Mouse (Mus musculus) neural tube, embryonic 13.5 days (tissue): ENCODE measurements around the gene Gpn2. TPM values are rescaled to one million over a fixed set of nuclear protein-coding genes. Genes with fewer than 3 reads are reported as not detected.
A peak's percentile ranks its signal among the peaks of the same experiment; 100 is the strongest.

Source experiments
- ATAC-seq: fragments of 200-750 bp; cut with Nextera tagmentation; 2 replicates; pipeline ENCODE4 v1.8.0; 2017; ENCODE audit warnings: low read depth, mild to moderate bottlenecking, moderate TSS enrichment, moderate library complexity
- H3K27ac ChIP-seq: fragments of 300-500 bp; sonication (generic); replicated peaks from 2 replicates; pipeline ENCODE4 v1.5.1; 2015; ENCODE audit warnings: moderate library complexity, mild to moderate bottlenecking, inconsistent platforms
- H3K27me3 ChIP-seq: fragments of 300-500 bp; sonication (generic); 2 replicates; pipeline ENCODE4 v1.6.1; 2015; ENCODE audit warnings: mild to moderate bottlenecking, inconsistent platforms
- H3K36me3 ChIP-seq: fragments of 300-500 bp; sonication (generic); 2 replicates; pipeline ENCODE4 v1.6.1; 2015; ENCODE audit warnings: mild to moderate bottlenecking, inconsistent platforms
- H3K4me1 ChIP-seq: fragments of 300-500 bp; sonication (generic); replicated peaks from 2 replicates; pipeline ENCODE4 v1.6.1; 2015; ENCODE audit warnings: inconsistent platforms
- H3K4me2 ChIP-seq: fragments of 300-500 bp; sonication (generic); 2 replicates; pipeline ENCODE4 v1.6.1; 2015; ENCODE audit warnings: inconsistent platforms, mild to moderate bottlenecking, moderate library complexity
- H3K4me3 ChIP-seq: fragments of 300-500 bp; sonication (generic); 2 replicates; pipeline ENCODE4 v1.5.1; 2015; ENCODE audit warnings: mild to moderate bottlenecking, inconsistent platforms
- H3K9ac ChIP-seq: fragments of 300-500 bp; sonication (generic); 2 replicates; pipeline ENCODE4 v1.6.1; 2015; ENCODE audit warnings: moderate library complexity, mild to moderate bottlenecking, inconsistent platforms
- H3K9me3 ChIP-seq: fragments of 300-500 bp; sonication (generic); 2 replicates; pipeline ENCODE4 v1.6.1; 2016; ENCODE audit warnings: inconsistent platforms
- WGBS: fragments of 180-500 bp; shearing (Covaris S2); methylation state at CpG from one replicate; pipeline ENCODE4 v1.1.7; 2015; 5-methylcytosine and 5-hydroxymethylcytosine counted together
- microRNA-seq: library from miRNA; unstranded; fragments of <30 nt; microRNA quantifications from one replicate; pipeline ENCODE4, GENCODE M21; 2016
- polyA plus RNA-seq: library from polyadenylated mRNA; unstranded; fragments of >200 nt; fragmentation: Nextera tagmentation; extraction: Ambion mirVana; gene quantifications from 2 replicates; pipeline ENCODE4 v1.2.1, GENCODE M21; 2015

The Gpn2 gene
- polyA plus RNA-seq, 1 experiment from 2014 or later, result 17.7 TPM

DNA sequence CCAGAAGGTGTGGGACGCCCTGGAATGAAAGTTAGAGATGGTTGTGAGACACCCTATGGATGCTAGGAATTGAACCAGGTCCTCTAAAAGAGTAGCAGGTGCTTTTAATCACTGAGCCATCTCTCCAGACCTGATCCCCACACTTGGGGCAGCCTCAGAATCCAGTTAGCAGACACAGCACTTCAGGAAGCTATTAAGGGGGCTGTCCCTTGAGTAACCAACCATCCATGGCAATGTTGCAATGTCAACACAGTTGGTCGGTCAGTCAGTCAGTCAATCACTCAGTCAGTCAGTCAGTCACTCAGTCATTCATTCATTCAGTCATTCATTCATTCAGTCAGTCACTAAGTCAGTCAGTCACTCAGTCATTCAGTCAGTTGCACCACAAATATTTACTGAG lies 44.4 kb downstream of the Gpn2 start:
- no peak overlapping the region for H3K27ac ChIP-seq
- peaks cover 36% of the 10 kb centered on the region for H3K36me3 ChIP-seq
- no peaks in the 10 kb centered on the region for H3K27me3 ChIP-seq
- H3K9me3 ChIP-seq, result no peaks in the 10 kb centered on the region
- H3K4me1 ChIP-seq, result peaks cover 43% of the 10 kb centered on the region
- no peak for ATAC-seq
- WGBS, result 78% methylated on average over 2 of the region's 2 CpGs
- no peak overlapping the region for H3K4me3 ChIP-seq
- no peak overlapping the region for H3K4me2 ChIP-seq
- H3K9ac ChIP-seq, result no peak overlapping the region

DNA sequence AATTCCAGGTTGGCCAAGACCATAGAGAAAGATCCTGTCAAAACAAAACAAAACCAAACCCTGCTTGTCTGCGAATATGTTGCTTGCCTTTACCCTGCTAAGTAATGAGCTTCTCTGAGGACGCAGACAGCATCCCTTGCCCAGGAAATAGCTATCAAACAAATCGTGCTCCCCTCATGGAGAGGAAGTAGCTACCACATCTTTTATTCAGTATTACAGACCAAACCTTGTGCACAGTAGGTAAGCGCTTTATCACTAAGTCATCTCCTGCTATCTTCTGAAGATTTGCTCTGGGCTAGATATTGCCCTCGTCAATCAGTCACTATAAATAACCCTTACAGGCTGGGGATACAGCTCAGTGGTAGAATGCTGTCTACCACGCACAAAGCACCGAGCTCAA lies 45.0 kb downstream of the Gpn2 start:
- H3K27ac ChIP-seq, result no peak overlapping the region
- no peaks in the 10 kb centered on the region for H3K27me3 ChIP-seq
- peaks cover 29% of the 10 kb centered on the region for H3K36me3 ChIP-seq
- no peak overlapping the region for H3K4me2 ChIP-seq
- 88% methylated on average over 7 of the region's 7 CpGs for WGBS
- peaks cover 46% of the 10 kb centered on the region for H3K4me1 ChIP-seq
- no peak for ATAC-seq
- no peaks in the 10 kb centered on the region for H3K9me3 ChIP-seq
- no peak overlapping the region for H3K4me3 ChIP-seq
- no peak overlapping the region for H3K9ac ChIP-seq

DNA sequence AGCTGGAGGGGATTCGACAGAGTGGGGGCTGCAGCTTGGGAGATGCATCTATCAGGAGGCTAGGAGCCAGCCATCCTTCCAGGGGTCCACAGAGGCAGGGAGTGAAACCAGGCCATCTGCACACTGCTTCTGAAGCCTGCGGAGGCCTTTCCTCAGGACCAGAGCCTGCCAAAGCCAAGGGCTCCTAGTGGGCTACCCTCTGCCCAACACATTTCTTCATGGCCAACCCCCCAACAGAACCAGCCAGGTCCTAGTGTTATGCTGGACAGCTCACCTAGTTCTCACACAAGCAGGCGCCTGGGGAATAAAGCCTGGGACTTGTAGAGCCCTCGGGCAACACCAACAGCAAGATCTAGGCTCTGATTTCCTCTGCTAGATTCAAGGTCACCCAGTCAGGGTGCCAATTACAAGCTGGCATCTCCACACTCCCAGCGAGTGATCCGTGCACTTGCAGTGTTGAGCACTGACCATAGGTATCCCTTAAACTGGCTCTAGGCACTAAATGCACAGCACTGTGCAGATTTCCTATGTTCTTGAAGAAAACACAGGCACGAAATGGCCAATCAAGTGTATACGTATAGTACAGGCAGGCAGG lies 46.3 kb downstream of the Gpn2 start:
- Histone ChIP-seq H3K4me1 (peaks cover 46% of the 10 kb centered on the region), H3K9me3 (no peaks in the 10 kb centered on the region), H3K4me3 (no peak overlapping the region), H3K27me3 (no peaks in the 10 kb centered on the region), H3K4me2 (no peak overlapping the region), H3K36me3 (peaks cover 17% of the 10 kb centered on the region), H3K9ac (no peak overlapping the region), H3K27ac (no peak overlapping the region)
- no peak for ATAC-seq
- 95% methylated on average over 8 of the region's 8 CpGs for WGBS

DNA sequence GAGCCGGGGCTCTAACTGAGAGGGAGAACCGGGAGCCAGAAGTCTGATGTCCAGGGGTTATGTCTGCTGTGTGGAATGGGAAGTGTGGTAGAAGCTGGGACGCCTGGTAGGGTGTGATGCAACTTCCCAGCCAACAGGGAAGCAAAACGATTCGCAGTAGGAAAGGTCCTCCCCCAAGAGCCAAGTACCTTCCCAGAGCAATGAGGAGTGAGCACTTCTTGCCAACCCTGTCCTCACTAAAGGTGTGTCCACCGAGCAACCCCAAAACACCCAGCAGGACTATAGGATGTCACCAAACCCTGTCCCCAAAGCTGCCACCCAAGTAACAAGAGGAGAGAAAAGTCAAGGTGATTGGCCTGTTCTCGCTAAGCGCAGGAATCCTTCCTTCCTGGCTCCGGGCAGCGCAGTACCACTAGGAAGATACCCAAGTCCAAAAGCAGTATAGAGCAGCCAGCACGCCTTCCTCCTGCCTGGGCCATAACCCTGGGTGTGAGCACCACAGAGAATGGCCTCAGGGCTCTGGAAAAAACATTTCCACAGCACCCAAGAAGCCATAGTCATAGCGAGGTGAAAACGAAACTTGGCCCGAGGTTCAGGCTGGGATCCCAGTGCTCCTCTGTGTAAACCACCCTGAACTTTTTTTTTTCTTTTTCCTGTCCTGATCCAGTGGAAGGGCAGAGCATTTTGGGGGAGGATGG lies 47.1 kb downstream of the Gpn2 start:
- Histone ChIP-seq H3K9me3 (no peaks in the 10 kb centered on the region), H3K9ac (peak overlapping the region; percentile 96; the same call in 1 of the 2 replicates), H3K36me3 (peaks cover 9% of the 10 kb centered on the region), H3K4me2 (peak overlapping the region; percentile 95), H3K27ac (no peak overlapping the region), H3K4me1 (peaks cover 46% of the 10 kb centered on the region), H3K27me3 (no peaks in the 10 kb centered on the region), H3K4me3 (peak overlapping the region; percentile 81; the same call in 1 of the 2 replicates)
- ATAC-seq, result no peak
- WGBS, result 83% methylated on average over 14 of the region's 14 CpGs

DNA sequence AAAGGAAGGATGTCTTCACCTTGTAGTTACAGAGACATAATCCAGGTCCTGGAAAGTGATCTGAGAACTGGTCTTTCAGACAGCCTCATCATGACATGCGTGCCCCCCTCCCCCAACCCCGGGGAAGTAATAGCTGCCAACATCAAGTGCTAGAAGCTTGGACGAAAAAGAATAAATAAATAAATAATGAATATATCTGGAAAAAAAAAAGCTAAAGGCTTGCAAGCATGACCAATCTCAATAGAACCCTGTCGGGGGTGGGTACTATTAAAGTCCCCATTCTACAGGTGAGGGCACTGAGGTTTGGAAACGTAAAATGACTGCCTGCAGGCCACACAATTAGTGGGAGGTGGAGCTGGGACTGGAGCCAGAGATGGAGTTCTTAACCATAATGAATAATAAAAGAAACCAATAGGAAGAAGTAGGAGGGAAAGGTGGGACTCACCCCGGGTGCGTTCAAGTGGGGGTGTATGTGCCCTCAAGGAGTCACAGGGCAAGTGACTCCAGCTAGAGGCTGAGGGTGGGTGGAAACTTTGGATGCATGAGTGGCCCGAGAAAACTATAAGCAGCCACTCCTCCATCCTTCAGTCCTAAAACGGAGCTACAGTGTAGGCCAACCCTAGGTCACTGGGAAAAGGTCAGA lies 47.7 kb downstream of the Gpn2 start:
- 34% methylated on average over 9 of the region's 9 CpGs for WGBS
- no peaks in the 10 kb centered on the region for H3K27me3 ChIP-seq
- no peak for ATAC-seq
- H3K27ac ChIP-seq, result no peak overlapping the region
- H3K9ac ChIP-seq, result peak overlapping the region; percentile 96
- H3K4me1 ChIP-seq, result peaks cover 42% of the 10 kb centered on the region
- peaks cover 2% of the 10 kb centered on the region for H3K36me3 ChIP-seq
- H3K9me3 ChIP-seq, result no peaks in the 10 kb centered on the region
- peak overlapping the region; percentile 81 for H3K4me3 ChIP-seq
- peak overlapping the region; percentile 95 for H3K4me2 ChIP-seq

DNA sequence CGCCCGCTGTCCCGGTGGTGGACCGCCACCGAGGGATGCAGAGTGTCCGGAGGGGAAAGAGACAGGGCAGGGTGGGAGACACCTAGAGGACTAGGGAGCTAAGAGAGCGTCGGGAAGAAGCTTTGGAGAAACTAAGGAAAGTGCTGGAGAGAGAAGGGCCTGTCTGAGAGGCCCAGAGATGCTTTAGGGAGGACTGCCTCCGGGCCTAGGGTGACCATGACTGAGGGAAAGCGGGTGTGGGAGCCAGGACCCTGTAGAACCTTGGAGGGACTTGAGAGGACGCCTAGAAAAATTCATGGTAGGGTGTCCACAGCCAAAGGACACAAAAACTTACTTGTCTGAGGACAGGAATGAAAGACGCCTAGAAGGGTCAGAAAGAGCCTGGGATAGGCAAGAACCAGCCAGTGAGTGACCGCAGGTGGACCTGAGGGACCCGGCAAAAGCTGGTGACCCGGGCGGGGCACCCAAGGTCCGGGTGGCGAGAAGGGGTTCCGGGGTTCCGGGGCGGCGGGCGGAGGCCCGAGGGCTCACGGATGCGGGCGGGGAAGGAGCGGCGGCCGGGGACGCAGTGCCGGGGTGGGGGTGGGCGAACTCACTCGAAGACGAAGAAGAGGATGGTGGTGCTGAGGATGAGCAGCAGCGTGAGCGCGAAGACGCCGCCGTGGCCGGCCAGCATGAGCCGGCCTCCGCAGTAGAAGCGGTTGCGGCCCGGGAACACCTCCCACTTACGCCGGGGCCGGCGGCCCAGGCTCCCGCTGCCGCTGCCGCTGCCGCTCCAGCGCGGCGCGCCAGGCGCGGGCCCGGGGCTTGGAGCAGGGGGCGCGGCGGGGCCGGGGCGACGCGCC lies 48.5 kb downstream of the Gpn2 start:
- peak overlapping the region; percentile 81 for H3K4me3 ChIP-seq
- peak overlapping the region; percentile 96 for H3K9ac ChIP-seq
- 1% methylated on average over 49 of the region's 69 CpGs for WGBS
- H3K4me1 ChIP-seq, result peaks cover 42% of the 10 kb centered on the region
- peak overlapping the region; percentile 95 for H3K4me2 ChIP-seq
- peak; percentile 74 for ATAC-seq
- H3K9me3 ChIP-seq, result no peaks in the 10 kb centered on the region
- H3K27ac ChIP-seq, result peak overlapping the region; percentile 87
- no peaks in the 10 kb centered on the region for H3K36me3 ChIP-seq
- no peaks in the 10 kb centered on the region for H3K27me3 ChIP-seq

DNA sequence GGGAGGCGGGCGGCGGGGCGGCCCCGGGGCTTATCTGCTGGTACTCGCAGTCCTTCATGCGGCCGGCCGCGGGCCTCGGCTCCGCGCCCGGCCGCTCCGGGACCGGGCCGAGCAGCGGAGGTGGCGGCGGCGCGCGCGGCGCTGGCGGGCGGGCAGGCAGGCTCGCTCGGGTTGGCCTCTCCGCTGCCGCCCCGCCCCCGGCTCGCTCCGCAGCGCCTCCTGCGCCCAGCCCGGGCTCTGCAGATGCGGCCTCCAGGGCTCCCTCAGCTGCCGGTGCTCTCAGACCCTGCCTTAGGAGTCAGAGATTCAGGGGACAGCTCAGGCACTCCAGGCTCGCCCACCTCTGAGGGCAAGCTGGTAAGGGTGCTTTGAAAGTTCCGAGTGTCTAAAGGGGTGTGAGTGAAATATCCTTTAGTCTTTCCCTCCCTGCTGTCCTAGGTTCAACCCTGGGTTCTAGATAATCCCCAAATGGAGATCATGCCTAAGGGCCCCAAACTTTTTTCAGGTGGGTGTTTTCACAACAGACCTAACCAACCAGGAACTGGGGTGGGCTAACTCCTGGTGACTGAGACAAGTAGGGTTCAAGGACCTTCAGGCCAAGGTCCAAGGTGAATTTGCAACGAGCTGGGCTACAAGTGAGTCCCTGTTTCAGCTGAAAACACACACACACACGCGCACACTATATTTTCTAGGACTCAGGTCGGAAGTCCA lies 49.3 kb downstream of the Gpn2 start:
- Histone ChIP-seq H3K27me3 (no peaks in the 10 kb centered on the region), H3K9ac (peak overlapping the region; percentile 96), H3K4me1 (peaks cover 40% of the 10 kb centered on the region), H3K4me2 (peak overlapping the region; percentile 95), H3K27ac (peak overlapping the region; percentile 87), H3K9me3 (no peaks in the 10 kb centered on the region), H3K4me3 (peak overlapping the region; percentile 81), H3K36me3 (no peaks in the 10 kb centered on the region)
- 29% methylated on average over 12 of the region's 47 CpGs for WGBS
- ATAC-seq, result peak; percentile 87

DNA sequence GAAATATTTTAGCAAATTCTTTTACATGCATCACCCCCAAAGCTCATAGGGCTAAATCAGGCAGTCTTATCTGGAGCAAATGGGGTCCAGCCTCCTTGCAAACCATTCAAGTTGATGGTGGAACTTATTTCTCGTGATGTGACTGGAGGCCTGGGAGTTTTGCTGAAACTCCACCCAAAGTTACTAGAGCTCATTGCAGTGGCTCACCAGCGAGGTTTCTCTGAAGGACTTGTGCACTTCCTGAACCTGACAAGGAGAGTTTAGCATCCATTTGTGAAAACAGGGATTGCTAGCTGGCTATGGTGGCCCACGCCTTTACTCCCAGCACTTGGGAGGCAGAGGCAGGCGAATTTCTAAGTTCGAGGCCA lies 49.9 kb downstream of the Gpn2 start:
- no peak overlapping the region for H3K4me2 ChIP-seq
- no peak overlapping the region for H3K9ac ChIP-seq
- WGBS, result 81% methylated on average over 5 of the region's 5 CpGs
- no peaks in the 10 kb centered on the region for H3K27me3 ChIP-seq
- no peaks in the 10 kb centered on the region for H3K36me3 ChIP-seq
- H3K4me3 ChIP-seq, result no peak overlapping the region
- no peak overlapping the region for H3K27ac ChIP-seq
- ATAC-seq, result no peak
- H3K4me1 ChIP-seq, result peaks cover 35% of the 10 kb centered on the region
- no peaks in the 10 kb centered on the region for H3K9me3 ChIP-seq

Small RNA genes within 50 kb of the gene (microRNA-seq; reads per million reads assigned to microRNA genes)
- not detected for gene Gm23158

Other genes starting within 250 kb of the Gpn2 start
- 21.9 and 24.3 TPM in 2 replicates for gene Wdtc1, start 230.9 kb upstream of the Gpn2 start, polyA plus RNA-seq
- gene Slc9a1, start 214.7 kb upstream of the Gpn2 start, polyA plus RNA-seq, result 7.0 and 7.1 TPM in 2 replicates
- 0.14 and 0.33 TPM in 2 replicates for gene Tent5b, start 104.2 kb upstream of the Gpn2 start, polyA plus RNA-seq
- 5.0 and 6.7 TPM in 2 replicates for gene Trnp1, start 85.8 kb upstream of the Gpn2 start, polyA plus RNA-seq
- gene Kdf1, start 65.4 kb upstream of the Gpn2 start, polyA plus RNA-seq, result 0.15 and 0.39 TPM in 2 replicates
- 244 and 267 TPM in 2 replicates for gene Nudc, start 38.4 kb upstream of the Gpn2 start, polyA plus RNA-seq
- not detected in 2 replicates for gene Nr0b2, start 31.0 kb upstream of the Gpn2 start, polyA plus RNA-seq
- 7.0 and 7.8 TPM in 2 replicates for gene Gpatch3, start 9.6 kb upstream of the Gpn2 start, polyA plus RNA-seq
- 1.0 and 3.3 TPM in 2 replicates for gene Sfn, start 17.8 kb downstream of the Gpn2 start, polyA plus RNA-seq
- 2.8 and 4.3 TPM in 2 replicates for gene Zdhhc18, start 65.8 kb downstream of the Gpn2 start, polyA plus RNA-seq
- gene Pigv, start 88.3 kb downstream of the Gpn2 start, polyA plus RNA-seq, result 12.3 and 14.2 TPM in 2 replicates
- gene Arid1a, start 172.4 kb downstream of the Gpn2 start, polyA plus RNA-seq, result 31.8 and 37.3 TPM in 2 replicates